Mouse (Mus musculus) cerebellum, adult 18-20 months (tissue): ENCODE results near the gene Ttc30a2.
"Not testable (repeated sequence)": the region's sequence is repeated elsewhere in the genome, so short reads cannot be mapped to it uniquely, and the experiment has no call there.

ENCODE experiments used
- DNase-seq, 2 experiments: peaks; one replicate each; pipeline ENCODE4 v3.0.0; 2021

The Ttc30a2 gene

DNA sequence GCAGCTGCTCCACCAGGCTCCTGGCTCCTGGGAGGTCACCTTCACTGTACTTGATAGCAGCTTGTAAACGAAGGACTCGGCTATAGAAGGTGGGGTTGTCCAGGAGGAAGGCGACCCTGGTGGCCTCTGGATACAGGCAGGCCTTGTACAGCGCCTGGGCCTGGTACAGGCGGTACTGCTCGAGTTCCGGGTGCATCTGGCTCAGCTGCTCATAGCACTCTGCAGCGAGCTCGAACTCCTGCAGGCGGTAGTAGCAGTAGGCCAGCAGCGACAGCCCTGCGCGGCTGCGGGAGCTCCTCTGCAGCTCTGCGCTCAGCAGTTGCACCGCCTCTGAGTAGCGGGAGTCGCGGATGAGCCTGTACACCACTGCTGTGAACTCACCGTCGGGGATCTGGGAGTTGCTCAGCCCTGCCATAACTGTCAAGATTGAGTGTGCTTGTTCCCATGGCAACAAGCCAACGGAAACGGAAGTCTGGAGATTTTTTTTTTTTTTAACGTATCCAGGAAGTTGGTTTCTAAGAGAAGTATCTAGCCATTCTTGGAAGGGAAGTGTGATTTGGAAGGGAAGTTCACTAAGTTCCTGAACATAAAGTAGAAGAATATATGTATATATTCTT, at the start of gene Ttc30a2:
Ttc30a2 (minus strand) TSS at position 419 of the 617 bp plus-strand sequence.
- not testable (repeated sequence) for DNase-seq

DNA sequence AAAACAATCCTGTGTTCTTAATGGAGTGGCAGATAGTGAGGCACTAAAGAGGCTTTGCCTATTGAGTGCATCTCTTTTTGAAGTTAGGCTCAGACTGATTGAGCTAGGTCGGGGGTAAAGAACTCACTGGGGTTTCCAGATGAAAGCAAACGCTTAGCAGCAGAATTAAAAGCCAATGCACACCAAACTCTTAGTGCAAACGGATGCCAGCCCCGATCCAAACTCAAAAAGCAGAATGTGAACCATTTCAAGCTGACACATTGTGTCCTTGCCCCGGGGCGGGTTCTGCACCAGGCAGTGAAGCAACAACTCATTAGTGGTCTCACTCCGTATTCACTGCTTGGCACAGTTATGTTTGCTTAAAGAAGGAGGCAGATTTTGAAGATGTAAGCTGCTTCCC, 38.9 kb upstream of the Ttc30a2 start:
- DNase-seq = no peak

DNA sequence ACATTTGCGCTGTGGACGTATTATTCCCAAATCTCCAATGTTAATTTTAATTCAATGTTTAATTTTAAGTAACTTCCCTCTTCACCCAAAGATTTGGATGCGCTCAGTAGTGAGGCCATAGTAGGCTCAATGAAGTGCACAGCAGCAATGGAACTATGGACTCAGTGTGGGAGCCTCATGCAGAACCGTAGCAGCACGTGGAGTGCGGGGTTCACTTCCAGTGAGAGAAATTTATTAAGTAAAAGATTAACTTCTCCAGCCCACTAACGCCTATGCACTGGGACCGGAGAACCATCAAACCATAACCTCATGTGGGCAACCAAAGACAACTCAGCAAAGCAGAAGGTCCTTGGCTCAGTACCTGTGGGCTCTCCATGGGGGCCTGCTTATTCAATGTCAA, 38.2 kb upstream of the Ttc30a2 start:
- DNase-seq = no peak

DNA sequence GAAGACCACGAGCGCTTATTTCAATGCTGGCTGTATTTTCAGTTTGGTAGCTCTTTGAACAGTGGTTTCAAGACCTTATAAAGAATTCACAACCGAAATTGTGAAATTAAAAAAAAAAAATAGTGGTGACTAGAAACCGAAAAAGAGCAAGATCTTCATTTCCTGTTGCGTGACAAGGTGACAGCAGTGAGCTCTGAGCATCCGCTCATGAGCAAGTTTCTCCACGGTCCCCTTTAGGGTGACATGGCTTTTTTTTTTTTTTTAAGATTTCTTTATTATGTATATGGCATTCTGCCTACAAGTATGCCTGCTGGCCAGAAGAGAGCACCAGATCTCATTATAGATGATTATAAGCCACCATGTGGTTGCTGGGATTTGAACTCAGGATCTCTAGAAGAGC, 37.5 kb upstream of the Ttc30a2 start:
- DNase-seq = no peak

DNA sequence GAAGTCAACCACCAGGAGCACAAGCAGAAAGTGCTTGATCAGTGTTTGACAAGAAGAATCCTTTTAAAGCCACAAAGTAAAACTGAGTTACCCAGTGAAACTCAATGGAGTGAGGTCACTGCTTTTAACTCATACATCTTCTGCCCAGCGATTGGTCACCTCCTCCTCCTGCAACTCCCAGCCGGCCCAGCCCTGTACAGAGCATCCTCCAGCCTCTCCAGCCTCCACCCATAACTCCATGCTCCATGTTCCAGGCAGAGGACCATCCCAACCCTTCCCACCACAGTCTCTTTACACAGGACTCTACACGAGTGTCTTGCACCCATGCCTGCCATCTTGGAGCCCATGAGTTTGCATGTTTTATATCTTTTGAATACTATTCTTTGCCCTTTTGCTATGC, 36.7 kb upstream of the Ttc30a2 start:
- DNase-seq = no peak

DNA sequence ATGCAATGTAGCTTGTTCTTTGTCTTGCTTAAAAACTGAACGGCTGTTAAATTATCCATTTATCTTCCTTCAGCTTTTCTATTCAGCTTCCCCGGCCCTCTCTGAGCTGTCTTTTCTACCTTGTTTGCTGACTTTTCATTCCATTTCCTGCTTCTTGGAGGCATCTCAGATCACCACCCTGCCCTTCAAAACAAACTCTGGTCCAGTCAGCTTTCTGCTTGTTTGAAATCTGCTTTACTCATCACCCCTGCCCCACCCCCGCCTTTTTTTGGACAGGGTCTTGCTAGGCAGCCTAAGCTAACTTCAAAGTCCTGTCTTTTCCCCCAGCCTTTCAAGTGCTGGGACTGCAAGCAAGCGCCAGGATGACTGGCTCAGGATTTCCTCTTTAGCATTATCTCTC, 28.2 kb upstream of the Ttc30a2 start:
- DNase-seq = no peak

DNA sequence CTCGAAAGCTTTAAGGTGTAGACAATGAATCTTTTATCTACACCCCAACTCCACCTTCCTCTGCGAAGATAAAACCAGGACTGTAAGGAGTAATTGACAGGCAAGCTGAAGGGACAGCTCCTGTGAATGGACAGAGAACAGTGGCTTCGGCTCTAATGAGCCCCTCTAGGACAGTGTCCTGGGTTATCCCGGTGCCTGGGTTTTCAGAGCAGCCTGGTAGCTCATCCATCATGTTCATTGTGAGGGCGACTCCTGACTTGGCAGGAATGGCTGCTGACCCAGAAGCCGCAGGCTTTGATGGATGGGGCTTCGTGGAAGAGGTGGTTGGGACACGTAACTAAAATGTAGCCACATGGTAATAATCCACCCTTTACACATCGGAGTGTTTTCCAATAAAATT, 24.9 kb upstream of the Ttc30a2 start:
- no peak for DNase-seq

DNA sequence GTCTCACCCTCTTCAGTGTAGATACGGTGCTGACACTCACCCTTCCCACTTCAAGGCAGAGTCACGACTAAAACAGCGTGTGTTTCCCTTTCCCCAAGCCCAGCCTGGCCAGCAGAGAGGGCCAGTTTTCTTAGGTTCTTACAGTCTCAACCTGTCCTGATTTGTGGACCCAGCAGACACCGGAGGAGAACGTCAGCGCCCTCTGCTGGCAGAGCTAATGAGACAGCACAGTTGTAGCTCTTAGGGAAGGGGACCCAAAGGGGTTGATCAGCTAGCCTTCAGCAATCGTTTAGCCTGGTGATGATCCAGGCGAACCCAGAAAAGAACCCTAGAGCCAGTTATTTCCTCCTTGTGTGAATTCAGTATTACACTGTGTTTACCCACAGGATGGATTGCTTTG, 23.4 kb upstream of the Ttc30a2 start:
- peak; percentile 49 to 61 for DNase-seq

DNA sequence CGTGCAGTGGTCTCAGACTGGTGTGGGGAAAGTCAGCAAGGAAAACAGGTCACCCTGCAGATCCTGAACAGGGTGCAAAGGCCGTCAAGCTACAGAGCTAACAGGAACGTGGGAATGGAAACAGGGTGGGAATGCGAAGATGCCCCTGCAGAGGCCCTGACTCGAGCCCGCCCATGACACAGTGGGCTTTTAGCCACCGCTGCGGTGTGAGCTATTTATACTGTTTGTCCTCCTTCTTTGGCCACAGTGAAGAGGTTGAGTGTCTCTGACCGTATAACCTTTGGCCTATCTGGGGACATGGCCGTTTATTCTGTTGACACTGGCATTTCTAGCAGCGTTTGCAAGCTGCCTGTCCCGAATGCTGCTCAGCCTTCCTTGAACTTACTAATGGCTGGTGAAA, 21.7 kb upstream of the Ttc30a2 start:
- no peak for DNase-seq

DNA sequence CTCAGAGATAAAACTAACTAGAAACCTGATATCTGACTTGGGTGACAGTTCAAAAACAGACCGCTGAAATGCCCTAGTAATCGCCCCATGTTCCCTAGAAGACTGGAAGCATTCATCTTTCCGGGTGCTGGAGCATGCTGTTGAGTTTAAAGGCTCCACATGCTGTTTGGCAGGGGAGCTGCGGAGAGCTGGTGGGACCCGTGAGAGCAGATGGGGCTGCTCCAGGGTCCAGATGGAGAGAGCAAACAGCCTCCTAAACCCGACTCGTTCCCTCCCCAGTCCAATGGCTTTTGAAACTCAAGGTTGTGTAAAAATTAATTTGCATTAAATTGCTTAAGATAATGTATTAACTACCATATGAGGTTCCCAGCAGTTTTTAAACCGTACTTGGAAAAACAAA, 20.7 kb upstream of the Ttc30a2 start:
- DNase-seq = peak; percentile 42 to 54

DNA sequence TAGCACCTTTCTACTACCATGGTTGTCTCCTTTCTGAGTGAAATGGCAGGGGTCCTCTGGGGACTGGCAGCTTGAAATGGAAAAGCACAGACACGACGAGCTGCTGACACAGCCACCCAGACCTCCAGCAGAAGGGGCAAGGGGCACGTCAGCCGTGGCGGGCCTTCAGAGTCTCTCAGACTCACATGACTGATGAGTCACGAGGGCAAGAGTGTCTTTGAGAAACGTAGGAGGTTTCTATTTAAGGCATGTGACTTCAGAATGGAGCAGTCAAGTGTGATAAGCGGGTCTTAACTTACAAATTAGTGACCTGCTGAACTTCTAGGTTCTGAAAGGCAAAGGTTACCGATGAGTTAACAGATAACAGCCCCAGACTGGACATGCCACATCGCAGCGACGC, 19.8 kb upstream of the Ttc30a2 start:
- DNase-seq = no peak

DNA sequence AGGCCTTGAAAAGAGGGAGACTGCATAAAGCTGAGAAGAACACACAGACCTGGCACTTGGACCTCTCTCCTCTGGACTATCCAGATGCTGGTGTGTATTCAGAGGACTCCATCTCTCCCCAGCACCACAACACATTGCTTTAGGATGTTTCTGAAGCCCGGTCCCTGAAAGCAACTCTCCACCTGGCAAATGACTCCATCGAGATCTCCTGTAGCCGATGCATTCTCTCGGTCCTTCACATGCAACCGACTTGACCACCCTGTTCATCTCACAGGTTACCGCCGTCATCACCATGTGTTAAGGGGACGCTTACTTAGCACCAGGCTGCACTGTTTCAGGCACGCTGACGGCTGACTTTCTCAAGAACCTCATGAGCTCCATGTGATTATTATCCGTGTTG, 16.9 kb upstream of the Ttc30a2 start:
- DNase-seq = no peak

DNA sequence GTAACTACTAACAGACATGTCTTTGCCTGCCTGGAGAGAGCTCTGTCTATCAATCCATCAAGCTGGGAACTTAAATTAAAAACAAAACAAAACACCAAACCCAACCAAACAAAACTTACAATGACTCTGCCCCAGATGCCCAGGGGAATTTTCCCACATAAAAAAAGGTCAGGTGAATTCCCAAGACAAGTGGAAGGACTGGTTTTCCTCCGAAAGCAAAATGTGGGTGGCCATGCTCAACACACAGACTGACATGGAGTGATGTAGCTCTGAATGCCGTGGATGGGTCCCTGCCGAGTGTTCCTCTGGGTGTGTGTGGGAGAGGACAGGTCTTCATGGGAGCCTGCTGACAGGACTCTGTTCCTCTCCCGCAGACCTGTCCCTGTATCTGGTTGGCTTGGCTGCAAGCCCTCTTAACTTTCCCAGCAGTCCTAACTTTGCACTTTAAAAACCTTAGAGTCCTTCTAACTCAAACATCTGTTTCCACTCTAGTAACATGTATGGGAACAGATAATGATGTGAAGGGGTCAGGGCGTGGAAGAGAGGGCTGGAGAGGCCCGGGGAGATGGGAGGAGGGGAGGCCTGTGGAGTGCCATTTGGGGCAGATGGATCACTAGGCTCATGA, 13.7 kb upstream of the Ttc30a2 start:
- no peak for DNase-seq

DNA sequence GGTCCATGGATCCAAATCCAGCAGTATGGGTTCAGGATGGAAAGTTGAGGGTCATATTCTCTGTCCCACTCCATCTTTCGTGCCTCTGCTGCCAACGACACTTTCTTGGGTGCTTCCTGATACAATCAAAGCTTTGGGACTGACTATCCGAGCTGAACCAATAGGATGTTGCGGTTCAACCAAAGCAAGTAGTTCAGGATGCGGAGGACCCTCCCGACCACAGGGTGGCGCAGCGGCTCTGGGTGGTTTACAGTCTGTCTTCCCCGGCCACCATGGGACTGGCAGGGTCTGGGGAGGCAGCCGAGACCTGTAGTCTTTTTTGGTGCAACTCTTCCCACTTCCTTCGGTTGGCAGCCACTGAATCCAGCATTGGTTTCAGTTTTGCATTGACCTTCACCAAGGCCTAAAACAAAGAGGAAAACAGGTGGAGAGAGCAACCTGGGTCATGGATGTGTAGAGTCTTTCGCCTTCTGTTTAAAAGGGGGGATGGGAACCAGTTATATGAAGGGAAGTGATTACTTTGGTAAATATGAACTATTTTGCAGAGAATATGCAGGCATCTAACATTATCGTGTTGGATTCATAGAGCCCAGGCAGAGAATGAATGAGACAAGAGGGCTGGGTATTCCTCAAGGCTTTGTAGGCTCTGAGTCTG, 13.0 kb upstream of the Ttc30a2 start:
- peak; percentile 48 to 56 for DNase-seq

DNA sequence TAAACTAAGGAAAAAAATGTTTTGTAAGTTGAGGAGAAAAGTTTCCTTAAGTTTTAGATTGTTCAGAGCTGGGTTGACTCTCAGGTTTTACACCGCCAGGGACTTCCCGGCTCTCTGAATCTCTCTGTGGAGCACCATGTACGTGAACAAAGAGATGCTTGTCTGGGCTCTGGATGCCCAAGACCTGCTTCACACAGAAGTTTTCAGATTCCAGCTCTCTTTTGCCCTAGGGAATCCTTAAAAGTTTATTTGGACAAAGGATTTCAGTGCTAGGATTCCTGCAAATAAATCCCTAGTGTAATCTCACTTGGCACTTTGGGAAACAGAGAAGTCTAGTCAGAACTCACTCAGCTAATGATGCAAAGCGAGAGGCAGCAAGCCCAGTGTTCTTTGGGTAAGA, 11.7 kb upstream of the Ttc30a2 start:
- DNase-seq = no peak

DNA sequence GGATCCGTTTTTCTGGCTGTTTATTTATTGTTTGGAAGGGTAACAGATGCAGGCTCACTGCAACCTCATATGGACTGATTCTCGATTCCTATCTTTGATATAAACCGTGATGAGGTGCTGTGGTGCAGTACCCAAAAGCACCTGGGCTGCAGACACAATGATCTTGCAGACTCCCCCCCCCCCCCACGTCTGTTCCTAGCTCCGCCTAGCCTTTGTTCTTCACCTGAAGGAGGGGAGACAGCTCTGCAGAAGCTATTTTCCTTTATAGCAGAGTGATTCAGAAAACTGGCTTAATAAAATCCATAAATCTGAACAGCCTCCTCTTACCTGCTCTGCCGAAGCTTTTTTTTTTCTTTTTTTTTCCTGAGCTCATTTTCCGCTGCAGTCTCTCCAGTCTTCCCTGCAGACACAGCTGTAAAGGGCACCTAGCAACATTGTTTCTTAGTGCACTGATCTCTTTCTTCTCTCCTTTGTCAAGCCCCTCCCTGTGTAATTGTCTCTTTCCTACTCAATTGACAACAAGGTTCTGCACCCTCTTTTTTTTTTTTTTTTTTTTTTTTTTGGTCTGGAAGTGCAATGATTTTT, 10.9 kb upstream of the Ttc30a2 start:
- DNase-seq = no peak

DNA sequence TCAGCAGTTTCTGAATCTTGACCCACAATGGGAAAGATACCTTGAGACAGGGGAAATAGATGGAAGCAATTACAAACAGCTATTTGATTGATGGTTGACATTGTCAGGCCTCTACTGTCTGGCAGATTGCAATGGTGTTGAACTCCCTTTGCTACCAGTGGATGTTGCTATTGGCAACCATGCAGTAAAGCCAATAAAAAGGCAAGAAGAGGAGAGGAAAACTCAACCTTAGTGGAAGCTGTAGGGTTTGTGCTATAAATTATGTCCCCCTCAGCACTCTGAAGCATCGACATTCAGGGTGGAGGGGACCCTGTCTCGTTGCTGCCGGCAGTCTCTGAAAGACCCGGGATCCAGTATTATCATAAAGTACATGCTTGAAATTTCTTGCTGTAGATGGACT, 10.4 kb upstream of the Ttc30a2 start:
- no peak for DNase-seq

DNA sequence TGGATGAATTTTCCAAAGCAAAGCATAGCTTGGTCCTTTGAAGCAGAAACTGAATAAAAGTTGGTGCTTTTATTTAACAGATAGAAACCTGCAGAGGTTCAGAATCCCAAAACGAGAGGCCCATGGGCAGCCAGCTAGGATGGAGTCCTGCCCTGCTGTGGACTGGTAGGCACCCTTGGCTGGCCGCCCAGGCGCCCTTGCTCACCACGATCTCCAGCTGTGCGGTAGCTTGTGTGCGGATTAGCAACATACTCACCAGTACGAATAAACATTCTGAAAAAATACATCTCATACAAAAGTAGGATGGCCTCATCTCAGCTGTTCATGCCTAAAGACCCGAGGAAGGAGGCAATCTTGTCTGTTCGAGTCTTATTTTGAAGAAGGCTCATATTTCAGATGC, 9.8 kb upstream of the Ttc30a2 start:
- no peak for DNase-seq

DNA sequence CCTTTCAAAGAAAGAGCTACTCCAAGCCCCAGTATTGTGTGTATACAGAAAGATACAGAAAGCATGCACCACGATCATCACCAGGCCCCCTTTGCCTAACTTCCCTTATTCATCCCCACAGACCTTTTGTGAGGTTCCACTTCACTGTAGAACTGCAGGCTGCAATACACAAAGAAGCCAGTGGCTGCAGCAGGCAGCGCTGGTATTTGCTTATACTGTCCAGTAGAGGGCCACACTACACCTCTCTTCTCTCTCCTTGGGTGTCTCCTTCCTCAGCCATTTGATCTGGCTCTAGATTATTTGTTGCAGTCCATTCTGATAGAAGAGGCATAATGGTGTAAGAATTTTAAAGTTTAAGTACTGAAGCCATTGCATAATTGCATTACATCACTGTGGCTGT, 7.2 kb upstream of the Ttc30a2 start:
- DNase-seq = peak; percentile 63 to 65

DNA sequence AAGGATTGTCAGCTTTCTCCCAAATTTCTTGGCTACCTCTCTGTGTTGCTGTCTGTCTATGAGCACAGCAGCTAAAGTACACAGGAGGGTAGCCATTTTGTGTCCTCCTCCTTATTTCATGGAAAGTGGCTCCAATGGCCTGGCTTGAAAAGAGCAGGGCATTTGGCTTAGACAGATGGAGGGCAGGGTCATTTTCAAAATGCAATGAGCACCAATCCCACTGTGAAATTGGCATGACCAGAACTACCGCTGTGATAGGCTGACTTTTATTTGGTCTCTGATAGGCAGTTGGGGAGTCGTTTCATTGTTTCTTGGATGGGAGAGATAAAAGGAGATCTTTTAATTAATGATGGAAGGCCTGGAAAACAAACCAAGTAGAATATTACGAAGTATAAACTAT, 5.9 kb upstream of the Ttc30a2 start:
- DNase-seq = no peak

DNA sequence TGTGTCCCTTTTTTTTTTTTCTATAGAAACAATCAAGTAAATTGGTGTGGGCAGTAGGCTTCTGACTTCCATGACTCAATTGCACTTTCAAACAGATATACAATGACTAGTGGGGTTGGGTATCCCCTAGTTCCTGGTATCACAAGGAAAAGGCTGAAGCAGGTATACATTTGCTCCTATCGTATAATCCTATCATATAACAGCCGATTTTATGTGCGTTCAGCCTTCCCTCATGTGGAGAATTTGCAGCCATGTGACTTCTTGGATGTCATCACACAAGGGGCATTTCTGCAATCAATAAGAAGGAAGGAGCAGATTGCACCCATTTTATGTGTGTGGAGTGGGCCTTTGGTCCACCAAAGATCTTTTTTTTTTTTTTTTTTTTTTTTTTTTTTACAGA, 5.1 kb upstream of the Ttc30a2 start:
- no peak for DNase-seq

DNA sequence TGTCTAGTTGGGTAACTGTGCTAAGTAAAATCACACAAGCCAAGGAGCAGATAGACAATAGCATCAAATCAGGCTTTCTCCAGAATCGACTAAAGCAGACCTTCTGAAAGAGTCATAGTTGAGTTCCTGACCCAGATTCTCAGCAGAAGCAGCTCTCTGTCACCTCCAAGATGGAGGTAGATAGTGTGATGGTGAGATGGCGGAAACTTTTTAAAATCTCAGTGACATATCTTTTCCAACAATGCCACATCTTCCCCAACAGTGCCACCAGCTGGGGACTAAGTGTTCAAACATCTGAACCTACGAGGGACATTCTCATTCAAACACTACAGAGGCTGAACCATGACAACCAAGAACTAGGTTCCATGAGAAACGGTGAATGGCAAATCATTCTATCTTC, 4.7 kb upstream of the Ttc30a2 start:
- DNase-seq = no peak

DNA sequence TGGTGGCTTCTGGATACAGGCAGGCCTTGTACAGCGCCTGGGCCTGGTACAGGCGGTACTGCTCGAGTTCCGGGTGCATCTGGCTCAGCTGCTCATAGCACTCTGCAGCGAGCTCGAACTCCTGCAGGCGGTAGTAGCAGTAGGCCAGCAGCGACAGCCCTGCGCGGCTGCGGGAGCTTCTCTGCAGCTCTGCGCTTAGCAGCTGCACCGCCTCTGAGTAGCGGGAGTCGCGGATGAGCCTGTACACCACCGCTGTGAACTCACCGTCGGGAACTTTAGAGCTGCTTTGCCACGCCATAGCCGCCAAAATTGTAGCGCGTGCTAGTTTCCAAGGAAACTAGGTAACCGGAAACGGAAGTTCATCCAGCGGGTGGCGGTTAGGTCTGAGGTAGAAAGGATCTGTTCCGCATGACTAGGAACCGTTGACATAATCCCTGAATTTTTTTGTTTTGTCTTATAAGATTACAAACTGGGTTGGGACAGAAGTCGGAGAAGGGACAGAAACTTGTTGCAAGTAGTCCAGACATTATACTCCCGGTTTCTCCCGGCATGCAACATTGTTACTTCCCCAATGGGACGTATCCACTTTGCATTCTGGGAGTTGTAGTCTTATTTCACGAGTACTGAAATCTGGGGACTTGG, 3.6 kb upstream of the Ttc30a2 start, which contains the start of gene Ttc30a1:
Ttc30a1 (minus strand) TSS at position 528 of the 642 bp plus-strand sequence.
- peak; percentile 78 to 81 for DNase-seq
